Mouse (Mus musculus) lung, postnatal 14 days (tissue): ENCODE measurements around the gene Slc7a8.

ENCODE experiments used
- DNase-seq: peaks from one replicate; pipeline ENCODE4 v3.0.0; 2021

The Slc7a8 gene

GRCm38 (mm10) chr14:54735221-54735620 is 46.5 kb downstream of the Slc7a8 start:
- no peak for DNase-seq

GRCm38 (mm10) chr14:54734004-54734403 is 47.7 kb downstream of the Slc7a8 start:
- DNase-seq = no peak

- DNase-seq = no peak
Measured at GRCm38 (mm10) chr14:54732206-54732605, 49.5 kb downstream of the Slc7a8 start.

- no peak for DNase-seq
Measured at GRCm38 (mm10) chr14:54730305-54730704, 51.4 kb downstream of the Slc7a8 start.

GRCm38 (mm10) chr14:54728823-54729653 is 52.7 kb downstream of the Slc7a8 start:
- no peak for DNase-seq

- no peak for DNase-seq
Measured at GRCm38 (mm10) chr14:54727565-54727964, 54.2 kb downstream of the Slc7a8 start.

- DNase-seq = no peak
Measured at GRCm38 (mm10) chr14:54724049-54724448, 57.7 kb downstream of the Slc7a8 start.

- no peak for DNase-seq
Measured at GRCm38 (mm10) chr14:54721711-54722110, 60.0 kb downstream of the Slc7a8 start.

- DNase-seq = no peak
Measured at GRCm38 (mm10) chr14:54720654-54721350, 60.9 kb downstream of the Slc7a8 start.

GRCm38 (mm10) chr14:54720041-54720440 is 61.7 kb downstream of the Slc7a8 start:
- no peak for DNase-seq

- DNase-seq = no peak
Measured at GRCm38 (mm10) chr14:54715402-54715801, 66.3 kb downstream of the Slc7a8 start.

- no peak for DNase-seq
Measured at GRCm38 (mm10) chr14:54714617-54715081, 67.1 kb downstream of the Slc7a8 start.

- DNase-seq = peak; percentile 70
Measured at GRCm38 (mm10) chr14:54714121-54714520, 67.6 kb downstream of the Slc7a8 start.

GRCm38 (mm10) chr14:54712861-54713260 is 68.9 kb downstream of the Slc7a8 start:
- DNase-seq = peak; percentile 36

GRCm38 (mm10) chr14:54712074-54712473 is 69.7 kb downstream of the Slc7a8 start, which contains the start of gene Cebpe:
Cebpe (minus strand) TSS chr14:54712174.
- DNase-seq = no peak

- no peak for DNase-seq
Measured at GRCm38 (mm10) chr14:54709054-54709453, 72.7 kb downstream of the Slc7a8 start.

- no peak for DNase-seq
Measured at GRCm38 (mm10) chr14:54706589-54707320, 75.0 kb downstream of the Slc7a8 start.

- no peak for DNase-seq
Measured at GRCm38 (mm10) chr14:54705844-54706243, 75.9 kb downstream of the Slc7a8 start.

GRCm38 (mm10) chr14:54703207-54703606 is 78.5 kb downstream of the Slc7a8 start:
- DNase-seq = no peak

- peak; percentile 91 for DNase-seq
Measured at GRCm38 (mm10) chr14:54701298-54701697, 80.4 kb downstream of the Slc7a8 start.

- no peak for DNase-seq
Measured at GRCm38 (mm10) chr14:54699586-54699985, 82.2 kb downstream of the Slc7a8 start.

- DNase-seq = no peak
Measured at GRCm38 (mm10) chr14:54698733-54699132, 83.0 kb downstream of the Slc7a8 start, which contains the start of gene Gm29776. Gm29776 (minus strand) TSS chr14:54698833.

GRCm38 (mm10) chr14:54696752-54697151 is 85.0 kb downstream of the Slc7a8 start:
- no peak for DNase-seq
